Mouse (Mus musculus) cerebellum, adult 11 months (tissue): ENCODE results near the gene Il1r2.

Source experiments
- DNase-seq: peaks from one replicate; pipeline ENCODE4 v3.0.0; 2022

Gene Il1r2

GRCm38 (mm10) chr1:40061359-40061758 lies 12.5 kb upstream of the Il1r2 start:
- no peak for DNase-seq

DNA sequence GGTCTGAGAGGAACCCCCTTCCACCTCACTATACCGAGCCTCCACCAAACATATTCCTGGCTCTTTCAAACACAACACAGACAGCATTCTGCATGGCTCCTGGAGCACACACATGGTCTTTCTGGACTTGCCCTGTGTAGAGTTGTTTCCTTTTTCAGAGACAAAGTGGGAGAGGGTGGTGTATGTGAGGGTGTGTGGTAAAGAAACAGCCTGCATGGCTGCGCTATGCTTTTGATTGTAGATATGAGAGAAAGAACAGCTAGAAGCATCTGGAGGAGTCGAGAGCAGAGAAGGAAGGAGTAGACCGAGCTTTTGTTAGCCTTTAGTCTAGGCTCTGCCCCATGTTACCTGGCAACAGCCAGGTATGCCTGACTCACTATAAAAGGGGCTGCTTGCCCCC lies 10.5 kb upstream of the Il1r2 start:
- no peak for DNase-seq

GRCm38 (mm10) chr1:40064508-40064907 lies 9.4 kb upstream of the Il1r2 start:
- no peak for DNase-seq

GRCm38 (mm10) chr1:40072558-40072957 lies 1.3 kb upstream of the Il1r2 start:
- DNase-seq = no peak

DNA sequence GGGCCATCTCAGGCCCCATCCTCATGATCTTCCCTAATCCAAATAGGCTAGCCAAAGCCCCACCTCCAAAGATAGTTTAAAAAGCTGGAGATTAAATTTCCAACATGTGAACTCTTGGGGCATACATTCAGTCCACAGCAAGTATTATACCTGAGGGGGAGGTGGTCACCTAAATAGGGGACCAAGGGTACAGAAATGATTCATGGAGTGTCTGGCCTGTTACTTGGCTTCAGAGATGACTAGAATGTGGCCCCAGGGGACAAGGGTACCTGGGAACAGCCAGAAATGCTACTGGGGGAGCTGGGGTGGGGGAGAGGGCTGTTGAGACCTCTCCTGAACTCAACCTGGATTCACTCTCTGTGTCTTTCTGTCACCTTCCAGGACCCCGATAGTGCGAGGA lies 3.4 kb downstream of the Il1r2 start:
- DNase-seq = no peak

GRCm38 (mm10) chr1:40081041-40081440 lies 7.2 kb downstream of the Il1r2 start:
- no peak for DNase-seq

GRCm38 (mm10) chr1:40084386-40084785 lies 10.5 kb downstream of the Il1r2 start:
- DNase-seq = no peak

DNA sequence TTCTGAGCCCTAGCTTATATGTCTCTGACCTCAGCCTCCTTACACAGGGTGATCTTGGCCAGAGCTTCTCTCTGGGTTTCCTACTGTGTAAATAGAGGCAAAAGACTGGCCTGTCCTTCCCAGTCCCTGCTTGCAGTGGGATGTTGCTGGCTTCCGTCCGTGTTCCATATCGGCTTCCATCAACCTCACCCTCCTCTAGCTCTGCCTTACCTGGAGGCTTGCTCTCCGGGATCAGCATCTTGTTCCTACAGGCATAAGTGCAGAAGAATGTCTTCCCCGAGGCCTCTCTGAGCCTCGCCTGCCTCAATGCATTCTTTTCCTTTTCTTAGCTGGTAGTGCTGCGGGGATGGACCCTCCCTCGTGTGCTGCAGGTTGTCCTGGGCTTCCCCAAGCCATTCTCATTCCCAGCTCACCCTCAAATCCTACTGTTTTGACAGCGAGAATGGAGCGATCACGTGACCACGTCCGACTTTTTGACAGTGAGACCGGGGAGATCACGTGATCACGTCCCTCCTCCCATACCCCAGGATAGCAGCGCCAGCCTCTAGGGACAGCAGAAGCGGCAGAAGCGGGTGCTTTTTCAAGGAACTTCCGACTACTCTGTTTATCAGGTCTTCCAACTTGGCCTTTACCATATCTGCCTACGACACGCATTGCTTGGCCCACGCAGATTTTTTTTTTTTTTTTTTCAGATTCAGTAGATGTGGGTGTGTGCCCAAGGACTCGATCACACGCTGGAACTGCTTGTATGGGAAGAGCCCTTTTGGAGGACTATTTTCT lies 11.7 kb downstream of the Il1r2 start:
- peak; percentile 73 for DNase-seq

DNA sequence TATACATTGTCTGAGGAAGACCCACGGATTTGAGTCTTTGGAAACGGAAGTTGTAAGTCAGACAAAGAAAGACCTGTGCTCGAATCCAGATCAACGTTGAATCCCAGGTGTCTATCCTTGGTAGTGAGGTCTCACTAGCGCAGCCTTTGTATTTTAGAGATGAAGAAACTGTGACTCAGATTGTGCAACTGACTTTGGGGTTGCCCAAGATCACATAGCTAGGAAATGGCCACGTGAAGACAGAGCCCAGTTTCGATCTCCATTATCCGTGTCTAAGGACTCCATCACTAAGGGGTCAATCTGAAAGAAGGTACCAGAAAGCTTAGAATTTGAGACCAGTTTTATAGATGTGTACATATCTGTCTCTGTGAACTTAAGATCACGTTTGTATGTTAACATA lies 17.3 kb downstream of the Il1r2 start:
- DNase-seq = no peak

GRCm38 (mm10) chr1:40092541-40092940 lies 18.7 kb downstream of the Il1r2 start:
- no peak for DNase-seq

DNA sequence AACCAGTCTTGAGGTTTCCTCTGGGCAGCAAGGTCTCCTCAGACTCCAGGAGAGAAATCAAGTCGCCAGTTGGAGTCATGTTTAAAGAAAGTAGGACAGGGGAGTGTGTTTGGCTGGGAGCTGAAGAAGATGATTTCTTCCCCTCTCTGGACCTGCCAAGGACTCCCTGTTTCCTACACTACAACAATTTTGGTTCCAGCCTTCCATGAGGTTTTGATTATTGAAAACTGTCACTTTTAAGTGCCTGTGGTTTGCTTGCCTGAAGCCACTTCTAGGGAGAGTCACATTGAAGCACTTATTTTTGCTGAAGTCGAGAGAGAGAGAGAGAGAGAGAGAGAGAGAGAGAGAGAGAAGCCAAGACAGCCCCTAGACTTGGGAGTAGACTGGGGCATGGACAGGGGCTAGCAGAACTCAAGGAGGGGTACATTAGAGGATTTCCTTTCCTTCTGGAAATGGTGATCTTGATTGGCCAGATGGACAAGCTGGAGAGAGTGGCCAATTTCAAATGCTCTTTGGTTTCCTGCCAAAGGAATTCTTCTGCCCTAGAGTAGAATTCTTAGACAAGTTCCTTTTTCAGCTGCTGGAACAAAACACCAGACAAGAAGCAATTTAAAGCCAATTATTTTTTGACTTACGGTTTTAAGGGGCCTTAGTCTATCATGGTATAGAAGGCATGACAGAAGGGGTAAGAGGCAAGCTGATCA lies 20.9 kb downstream of the Il1r2 start:
- no peak for DNase-seq

DNA sequence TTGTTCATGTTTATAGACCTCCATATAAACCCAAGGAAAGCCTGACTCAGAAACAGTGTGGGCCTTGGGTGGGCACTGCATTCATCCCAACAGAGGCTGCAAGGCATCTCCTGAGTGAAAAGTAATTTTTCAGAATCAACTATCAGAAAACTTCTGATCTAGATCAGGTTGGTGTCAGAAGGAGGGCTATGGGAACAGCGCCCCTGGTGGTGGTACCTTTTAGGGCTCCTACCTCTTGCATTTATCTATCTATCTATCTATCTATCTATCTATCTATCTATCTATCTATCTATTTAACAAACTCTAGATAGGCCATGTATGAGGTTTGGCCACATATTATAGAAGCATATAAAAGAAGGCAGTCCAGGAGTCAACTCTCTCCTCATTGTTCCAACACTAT lies 21.7 kb downstream of the Il1r2 start:
- no peak for DNase-seq

- no peak for DNase-seq
Observed at GRCm38 (mm10) chr1:40106306-40106705, 32.4 kb downstream of the Il1r2 start.

DNA sequence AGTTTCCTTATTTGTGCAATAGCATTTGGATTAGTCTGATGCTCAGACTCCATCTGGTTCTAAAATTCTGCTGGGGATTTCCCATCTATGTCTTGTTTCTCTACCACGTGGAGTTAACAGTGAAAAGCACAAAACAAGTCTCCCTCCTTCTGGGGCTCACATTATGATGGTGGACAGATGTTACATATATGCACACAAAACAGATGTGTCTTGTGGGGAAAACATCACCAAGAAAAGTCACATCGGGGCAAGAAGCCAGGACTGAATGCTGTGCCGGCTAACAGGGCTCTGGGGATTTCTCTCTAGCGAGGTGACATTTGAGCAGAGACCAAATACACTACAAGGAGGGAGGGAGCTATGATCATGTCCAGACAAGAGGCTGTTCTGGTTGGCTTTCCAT lies 32.8 kb downstream of the Il1r2 start:
- DNase-seq = no peak

GRCm38 (mm10) chr1:40107971-40108749 lies 34.3 kb downstream of the Il1r2 start:
- no peak for DNase-seq

DNA sequence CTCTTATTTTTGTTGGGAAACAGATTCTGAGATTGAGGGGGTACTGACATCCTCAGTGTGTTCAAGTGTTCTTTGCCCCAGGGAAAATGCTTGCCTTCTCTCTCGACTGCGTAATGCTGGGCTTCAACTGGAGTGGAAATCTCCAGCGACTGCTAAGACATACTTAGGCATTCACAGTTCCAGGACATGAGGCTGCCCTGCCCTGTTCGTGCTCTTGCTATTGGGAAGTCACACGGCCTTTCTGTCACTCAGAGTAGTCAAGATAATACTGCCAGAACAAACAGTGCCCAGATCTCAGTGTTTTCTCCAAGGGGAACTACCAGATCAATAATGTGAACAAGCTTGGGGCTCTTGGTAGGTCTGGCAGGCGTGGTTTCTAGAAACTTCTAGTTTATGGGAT lies 35.9 kb downstream of the Il1r2 start:
- no peak for DNase-seq

GRCm38 (mm10) chr1:40115271-40115670 lies 41.4 kb downstream of the Il1r2 start:
- peak; percentile 10 for DNase-seq

DNA sequence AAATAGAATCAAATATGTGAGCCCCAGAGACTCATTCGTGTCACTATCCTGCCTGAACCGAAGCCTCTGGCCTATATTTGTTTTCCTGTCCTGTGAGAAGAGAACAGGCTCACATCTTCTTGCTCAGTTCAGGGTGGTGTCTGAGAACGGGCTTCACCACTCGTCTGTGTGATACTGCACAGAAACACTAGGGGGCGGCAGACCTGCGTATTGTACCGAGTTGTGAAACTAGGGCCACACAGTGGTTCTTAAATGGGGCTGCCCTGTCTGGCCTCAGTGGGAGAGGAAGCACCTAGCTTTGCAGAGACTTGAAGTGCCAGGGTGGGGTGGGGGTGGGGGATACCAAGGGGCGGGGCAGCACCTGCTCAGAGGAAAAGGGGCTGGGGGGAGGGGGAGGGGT lies 42.5 kb downstream of the Il1r2 start:
- peak; percentile 42 for DNase-seq

DNA sequence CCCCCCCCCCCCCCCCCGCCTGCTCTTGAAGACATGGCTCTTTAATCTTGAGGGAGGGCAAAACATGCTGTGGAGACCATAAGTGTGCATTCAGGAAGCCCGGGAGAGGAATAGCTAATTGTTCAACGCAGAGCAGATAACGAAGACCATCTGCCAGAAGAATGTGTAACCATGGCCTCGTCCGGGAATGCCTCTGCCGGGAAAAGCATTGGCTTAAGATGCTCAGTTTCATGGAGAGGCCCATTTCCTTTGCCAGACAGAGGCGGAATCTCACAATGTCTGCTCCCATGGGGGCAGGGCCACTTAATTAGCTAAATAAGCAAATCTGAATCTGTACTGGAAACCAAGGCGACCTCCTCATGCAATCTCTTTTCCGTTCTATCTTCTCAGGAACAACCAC lies 43.7 kb downstream of the Il1r2 start:
- no peak for DNase-seq

DNA sequence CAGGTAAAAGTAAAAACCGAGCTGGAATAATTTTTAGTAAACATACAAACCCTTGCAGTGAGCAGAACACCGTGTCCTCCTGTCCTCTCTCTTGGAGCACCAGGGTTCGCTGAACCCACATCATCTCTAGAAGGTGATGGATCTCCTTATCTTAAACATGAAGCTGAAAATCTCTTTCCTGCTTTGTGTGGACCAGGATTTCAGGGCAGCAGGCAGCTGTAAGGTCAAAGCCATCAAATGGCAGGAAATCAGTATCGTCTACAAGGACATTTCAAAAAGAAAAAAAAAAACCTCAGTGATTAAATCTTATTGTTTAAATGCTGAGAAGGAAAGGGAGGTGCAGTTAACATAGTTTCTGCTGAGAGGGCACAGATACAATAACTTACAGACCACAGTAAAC lies 50.4 kb downstream of the Il1r2 start:
- no peak for DNase-seq

DNA sequence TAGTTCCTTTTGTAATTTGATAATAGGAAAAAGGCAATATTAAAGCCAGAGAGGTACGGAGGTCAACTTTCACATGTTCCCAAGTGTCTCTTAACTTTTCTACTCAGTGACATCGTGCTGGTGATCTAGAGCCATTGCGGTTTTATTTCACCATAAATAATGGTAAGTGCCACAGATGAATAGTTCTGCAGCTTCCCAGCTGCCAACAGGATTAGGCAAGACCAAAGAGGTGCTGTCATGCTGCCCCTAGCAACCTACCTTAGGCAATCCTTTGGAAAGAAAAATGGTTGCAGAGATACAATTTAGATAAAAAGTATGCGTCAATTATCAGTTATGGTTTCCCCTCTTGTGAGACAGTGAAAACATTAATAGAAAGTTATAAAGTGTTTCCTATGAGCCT lies 54.6 kb downstream of the Il1r2 start:
- no peak for DNase-seq

- DNase-seq = no peak
Observed at GRCm38 (mm10) chr1:40129321-40129720, 55.4 kb downstream of the Il1r2 start.

- peak; percentile 3 for DNase-seq
Observed at GRCm38 (mm10) chr1:40131631-40132030, 57.8 kb downstream of the Il1r2 start.

DNA sequence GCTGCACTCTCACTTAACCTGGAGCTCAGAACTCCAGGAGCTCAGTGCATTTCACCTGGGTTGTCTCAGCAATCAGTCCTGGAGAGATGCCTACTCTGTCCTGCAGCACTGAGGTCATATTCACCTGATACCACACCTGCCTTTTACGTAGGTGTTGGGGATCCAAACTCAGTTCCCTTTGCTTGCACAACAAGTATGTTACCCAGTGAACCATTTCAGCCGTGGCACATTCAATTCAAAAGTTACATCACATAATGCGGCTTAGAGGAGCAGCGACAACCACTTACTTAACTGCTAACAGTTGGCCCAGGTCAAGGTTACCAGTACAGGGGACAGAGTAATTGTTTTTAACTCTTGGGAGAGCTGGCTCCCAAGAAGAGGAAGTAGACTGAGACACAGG lies 58.8 kb downstream of the Il1r2 start:
- DNase-seq = no peak
